Mouse (Mus musculus) left cerebral cortex, adult 8-10 months (tissue): ENCODE results near the gene Naf1. TPM values are rescaled to one million over a fixed set of nuclear protein-coding genes. Genes with fewer than 3 reads are reported as not detected.

ENCODE experiments used
- total RNA-seq, 4 experiments: library from RNA; stranded (reverse); gene quantifications; 2 replicates each; pipeline ENCODE4 v1.2.4; 2022

Gene Naf1
- total RNA-seq, 4 experiments from 2014 or later: 13.0 to 15.4 (median 14.9) TPM

Other genes starting within 250 kb of the Naf1 start
- gene Npy5r, start 172.1 kb upstream of the Naf1 start, total RNA-seq: 1 to 10 TPM; 4.9 to 6.1 (median 5.7) TPM
- 10 to 100 TPM; 21.3 to 24.7 (median 24.1) TPM for gene Npy1r, start 163.0 kb upstream of the Naf1 start, total RNA-seq